Mouse (Mus musculus): Measurements from ENCODE around the gene Cdca4.
"Not testable (repeated sequence)": the region's sequence is repeated elsewhere in the genome, so short reads cannot be mapped to it uniquely, and the experiment has no call there.

The Cdca4 gene

GRCm38 (mm10) chr12:112823221-112823620 is 6.0 kb downstream of the Cdca4 start:
- DNase-seq (ENCODE audit: extremely low read depth, low read depth): no peak

DNA sequence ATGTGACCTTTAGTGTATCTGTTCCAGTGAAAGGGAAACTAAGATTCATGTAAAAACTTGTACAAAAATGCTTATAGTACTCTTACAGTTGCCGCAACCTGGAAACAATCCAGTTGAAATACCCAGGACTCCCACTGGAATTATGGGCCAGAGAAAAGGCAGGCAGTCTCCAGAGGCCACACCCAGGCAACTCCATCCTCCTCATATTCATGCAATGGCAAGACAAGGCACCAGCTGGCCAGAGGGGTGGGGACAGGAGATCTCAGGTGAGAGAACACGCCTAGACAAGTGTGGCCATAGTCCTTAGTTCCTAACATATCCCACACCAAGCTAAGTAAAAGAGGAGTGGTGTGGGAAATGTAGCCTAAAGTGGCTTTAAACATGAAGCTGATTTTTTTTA is 6.5 kb downstream of the Cdca4 start:
- no peak for DNase-seq (ENCODE audit: extremely low read depth, low read depth)

DNA sequence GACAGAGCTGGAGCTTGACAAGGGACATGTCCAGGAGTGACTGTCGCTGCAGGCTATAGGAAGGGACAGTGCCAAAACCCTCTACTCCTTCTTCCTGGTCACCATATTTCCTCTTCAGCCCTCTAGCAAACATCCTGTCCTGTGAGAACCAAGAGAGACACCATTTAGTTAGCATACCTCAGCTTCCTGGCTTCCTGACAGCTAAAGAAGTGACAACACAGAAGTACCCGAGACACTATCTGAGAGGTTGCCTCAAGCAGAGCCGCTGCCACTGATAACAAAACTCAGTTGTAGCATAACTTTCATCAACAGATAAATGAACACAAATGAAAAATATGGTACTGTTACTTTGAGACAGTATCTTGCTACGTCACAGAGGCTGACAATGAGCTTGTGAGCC is 7.2 kb downstream of the Cdca4 start:
- DNase-seq (ENCODE audit: extremely low read depth, low read depth): no peak

GRCm38 (mm10) chr12:112821216-112821615 is 8.0 kb downstream of the Cdca4 start:
- no peak for DNase-seq (ENCODE audit: extremely low read depth, low read depth)

DNA sequence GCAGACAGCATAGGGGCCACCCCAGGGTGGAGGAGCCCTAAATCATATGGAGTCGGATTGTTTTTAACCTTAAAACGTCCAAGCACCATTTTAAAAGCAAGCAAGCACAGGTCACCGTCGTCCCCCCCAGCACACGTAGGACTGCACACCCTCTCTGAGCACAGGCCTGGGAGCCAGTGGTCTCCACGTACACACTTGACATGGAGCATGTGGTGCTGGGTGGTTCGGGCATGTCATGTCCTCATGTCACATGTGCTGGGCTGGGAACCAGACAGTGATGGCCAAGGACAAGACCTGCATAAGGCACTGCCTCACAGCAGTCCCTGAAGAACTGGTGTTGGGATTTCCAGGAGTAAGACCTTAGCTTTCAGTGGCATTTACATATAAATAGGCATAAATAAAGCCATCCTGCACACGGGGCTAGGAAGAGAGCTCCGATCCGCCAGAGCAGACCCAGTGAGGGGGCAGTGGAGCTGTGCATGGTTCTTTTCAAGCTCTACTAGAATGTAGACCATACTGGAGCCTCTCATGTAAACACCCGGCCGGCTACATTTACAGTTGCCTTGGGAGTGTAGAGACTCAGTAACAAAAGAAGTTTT is 8.7 kb downstream of the Cdca4 start:
- no peak for DNase-seq (ENCODE audit: extremely low read depth, low read depth)

DNA sequence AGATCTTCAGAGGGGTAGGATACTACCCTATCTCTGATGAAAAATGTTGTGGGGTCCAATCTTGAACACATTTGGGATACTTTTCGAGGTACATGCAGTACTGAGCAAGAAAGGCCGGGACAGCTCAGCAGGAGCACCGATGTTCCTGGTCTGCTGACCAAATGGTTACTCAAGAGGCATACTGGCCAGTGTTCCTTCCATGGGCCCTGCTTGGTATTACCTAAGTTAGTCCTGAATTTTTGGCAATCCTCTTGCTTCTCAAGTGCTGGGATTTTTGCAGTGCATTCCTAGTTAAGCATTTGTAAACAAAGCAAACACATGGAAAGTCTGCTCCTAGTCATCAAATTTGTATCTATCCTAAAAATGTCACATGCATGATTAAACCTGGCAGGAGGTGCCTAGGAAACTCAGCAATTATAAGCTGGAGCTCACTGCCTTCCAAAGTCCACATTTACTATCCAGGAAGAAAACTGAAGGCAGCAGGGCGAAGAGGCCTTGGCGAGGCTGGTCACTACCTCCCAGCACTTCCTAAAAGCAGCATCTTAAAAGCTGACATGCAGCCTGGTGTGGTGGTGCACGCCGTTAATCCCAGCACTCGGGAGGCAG is 10.1 kb downstream of the Cdca4 start:
- no peak for DNase-seq (ENCODE audit: extremely low read depth, low read depth)

GRCm38 (mm10) chr12:112816866-112817265 is 12.4 kb downstream of the Cdca4 start:
- DNase-seq (ENCODE audit: extremely low read depth, low read depth): not testable (repeated sequence)

DNA sequence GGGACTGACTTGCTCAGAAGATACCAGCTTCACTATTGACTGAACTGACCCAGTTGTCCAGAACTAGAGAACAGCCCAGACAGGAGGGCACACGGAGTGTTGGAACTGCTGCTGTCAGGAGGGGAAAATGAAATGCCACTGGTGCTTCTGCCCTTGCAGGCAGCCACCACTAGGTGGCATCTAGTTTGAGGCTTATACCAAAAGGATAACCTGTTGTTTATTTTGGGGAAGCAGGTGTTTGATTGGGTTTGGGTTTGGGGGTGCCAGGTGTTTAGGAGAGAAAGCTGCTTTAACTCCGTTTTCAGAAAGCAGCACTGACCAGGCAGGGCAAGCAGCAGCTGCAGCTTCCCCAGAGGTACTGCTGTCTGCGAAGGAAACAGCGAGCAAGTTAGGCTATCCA is 12.9 kb downstream of the Cdca4 start:
- DNase-seq (ENCODE audit: extremely low read depth, low read depth): no peak

DNA sequence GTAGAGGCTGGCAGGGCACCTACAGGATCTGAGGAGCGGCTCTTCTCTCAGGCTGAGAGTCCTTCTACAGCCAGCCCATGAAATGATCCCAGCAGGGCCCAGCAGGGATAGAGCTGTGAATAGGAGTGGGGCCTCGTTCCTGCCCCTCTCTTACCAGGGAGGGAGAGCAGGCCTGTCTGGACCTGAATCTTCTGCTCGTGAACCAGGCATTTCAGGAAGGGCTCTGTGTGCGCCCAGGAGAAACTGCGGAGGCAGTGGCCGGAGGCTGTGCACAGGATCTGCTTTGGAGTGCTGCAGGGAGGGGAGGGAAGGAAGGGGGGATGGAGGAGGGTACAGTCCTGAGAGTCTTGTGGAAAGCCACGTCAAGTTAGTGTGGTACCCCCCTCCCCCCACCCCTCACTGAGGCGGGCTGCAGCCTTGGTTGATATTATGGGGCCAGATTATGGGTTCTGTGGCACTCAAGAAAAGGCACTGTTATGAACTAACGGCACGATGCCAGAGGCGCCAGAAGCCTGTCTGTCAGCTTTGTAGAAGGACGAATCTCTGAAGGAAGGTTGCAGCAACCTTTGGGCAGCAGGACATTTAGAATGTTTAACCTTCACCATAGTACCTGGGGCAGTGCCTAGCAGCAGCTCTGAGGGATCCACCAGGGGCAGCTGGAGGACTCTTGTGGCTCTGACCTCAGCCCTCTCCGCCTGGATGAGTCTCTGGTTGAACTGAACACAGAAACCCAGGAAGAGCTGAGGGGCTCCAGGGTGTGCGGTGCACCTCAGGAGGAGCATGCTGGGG is 14.3 kb downstream of the Cdca4 start:
- no peak for DNase-seq (ENCODE audit: extremely low read depth, low read depth)

DNA sequence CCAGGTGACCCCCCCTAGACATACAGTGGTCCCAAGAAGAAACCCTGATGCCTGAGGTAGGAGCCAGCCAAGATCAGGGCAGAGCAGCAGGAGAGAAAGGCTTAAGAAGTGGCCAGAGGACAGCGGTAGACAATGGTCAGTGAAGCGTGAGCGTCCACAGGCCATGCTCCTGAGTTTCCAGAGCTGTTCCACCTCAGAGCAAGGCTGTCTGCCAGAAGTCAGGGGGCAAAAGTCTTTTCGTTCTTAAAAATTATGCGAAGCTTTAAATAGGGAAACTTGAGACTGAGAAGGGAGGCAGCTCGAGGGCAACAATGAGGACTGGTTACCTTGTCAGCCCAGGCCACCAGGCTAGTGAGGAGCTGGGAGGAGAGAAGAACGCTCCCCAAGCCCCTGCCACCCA is 15.9 kb downstream of the Cdca4 start:
- no peak for DNase-seq (ENCODE audit: extremely low read depth, low read depth)

DNA sequence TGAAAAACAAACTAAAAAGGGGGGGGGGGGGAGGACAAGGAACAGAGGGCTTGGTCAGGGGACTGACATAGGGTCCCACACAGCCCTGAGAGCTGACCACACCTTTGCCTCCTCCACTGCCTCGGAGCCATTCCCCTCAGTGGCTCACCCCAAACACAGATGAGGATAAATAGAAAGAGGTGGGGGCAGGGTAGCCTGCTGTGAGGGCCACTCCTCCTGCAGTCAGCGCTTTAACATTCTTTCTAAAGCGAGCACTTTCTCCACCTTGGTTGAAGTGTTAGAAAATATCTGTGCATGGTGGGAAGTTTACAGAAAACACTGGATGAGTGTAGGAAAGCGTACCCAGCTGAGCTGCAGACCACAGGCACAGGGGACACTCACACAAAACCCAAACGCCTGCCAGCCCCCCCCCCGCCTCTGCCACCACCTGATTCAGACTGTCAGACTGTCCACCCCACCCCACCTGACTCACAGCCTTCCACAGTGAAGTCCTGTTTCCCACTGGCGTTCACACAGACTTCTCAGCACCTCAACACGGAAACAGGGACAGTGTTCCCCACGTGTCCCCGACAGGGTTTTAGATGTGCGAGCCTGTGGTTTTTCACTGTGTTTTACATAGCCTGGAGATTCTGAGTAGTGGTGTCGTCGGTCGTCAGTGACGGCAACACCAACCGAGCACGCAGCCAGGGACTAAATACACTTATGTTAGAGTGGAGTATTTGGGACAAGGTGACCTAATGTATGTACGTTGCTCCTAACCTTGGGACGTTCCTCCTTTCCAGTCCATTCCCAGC is 18.9 kb downstream of the Cdca4 start:
- DNase-seq (ENCODE audit: extremely low read depth, low read depth): no peak

- DNase-seq (ENCODE audit: extremely low read depth, low read depth): no peak
Measured at GRCm38 (mm10) chr12:112809641-112810040, 19.6 kb downstream of the Cdca4 start.

DNA sequence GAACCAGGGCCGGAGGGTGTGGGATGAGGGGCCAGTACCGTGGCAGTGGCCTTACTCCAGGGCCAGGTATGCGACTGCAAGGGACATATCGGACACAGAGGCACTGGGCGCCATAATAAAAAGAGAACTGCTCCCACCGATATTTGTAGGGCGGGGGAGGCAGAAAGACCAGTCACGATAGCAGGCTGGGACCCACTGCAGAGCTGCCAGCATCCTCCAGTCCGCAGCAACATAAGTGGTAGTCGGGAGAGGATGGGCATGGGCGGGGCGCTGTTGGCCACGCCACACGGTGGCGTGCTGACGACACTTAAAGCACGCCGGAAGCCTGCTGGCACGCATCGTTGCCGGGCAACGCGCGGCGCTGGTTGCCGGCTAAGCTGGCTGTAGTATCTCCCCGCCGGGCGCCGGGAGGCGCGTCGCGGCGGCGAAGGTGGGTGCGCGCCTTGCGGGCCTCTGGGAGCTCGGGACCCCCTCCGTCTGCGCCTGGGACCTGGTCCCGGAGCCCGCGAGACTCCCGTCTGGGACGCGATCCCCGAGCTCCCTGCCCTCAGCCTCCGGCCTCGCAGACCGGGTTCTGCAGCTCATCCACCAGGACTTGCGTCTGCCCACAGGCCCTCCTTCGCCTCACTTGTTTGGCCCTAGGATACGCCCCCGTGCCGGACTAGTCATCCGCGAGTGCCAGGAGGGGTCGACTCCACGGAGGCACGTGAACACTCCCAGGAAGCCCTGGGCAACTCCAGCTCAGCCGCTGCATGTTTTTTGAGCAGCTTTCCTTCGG is 20.4 kb downstream of the Cdca4 start, which contains the start of gene Clba1:
Clba1 (plus strand) TSS at position 351 of the 778 bp plus-strand sequence.
- peak; percentile 99 for DNase-seq (ENCODE audit: extremely low read depth, low read depth)

GRCm38 (mm10) chr12:112808212-112808586 is 21.0 kb downstream of the Cdca4 start:
- no peak for DNase-seq (ENCODE audit: extremely low read depth, low read depth)

- no peak for DNase-seq (ENCODE audit: extremely low read depth, low read depth)
Measured at GRCm38 (mm10) chr12:112807796-112808195, 21.4 kb downstream of the Cdca4 start.

DNA sequence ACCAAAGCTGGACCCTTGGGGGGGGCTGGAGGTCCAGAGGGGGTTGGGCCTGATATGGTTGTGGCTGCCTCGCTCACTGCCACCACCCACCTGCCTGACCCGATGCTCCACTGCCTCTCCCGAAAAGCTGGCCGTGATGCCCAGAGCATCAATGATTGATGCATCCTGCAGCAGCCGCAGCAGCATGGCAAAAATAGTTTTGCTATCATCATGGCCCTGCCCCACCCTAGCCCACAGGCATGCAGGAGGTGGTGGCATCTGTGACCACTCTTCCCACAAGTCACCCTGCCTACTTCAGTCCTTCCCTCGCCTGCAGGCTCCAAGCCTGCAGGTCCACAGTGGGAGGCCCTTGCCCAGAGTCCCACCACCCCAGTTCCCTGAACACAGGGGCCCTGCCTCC is 23.2 kb downstream of the Cdca4 start:
- no peak for DNase-seq (ENCODE audit: extremely low read depth, low read depth)

- no peak for DNase-seq (ENCODE audit: extremely low read depth, low read depth)
Measured at GRCm38 (mm10) chr12:112804046-112804445, 25.2 kb downstream of the Cdca4 start.

- no peak for DNase-seq (ENCODE audit: extremely low read depth, low read depth)
Measured at GRCm38 (mm10) chr12:112802917-112803316, 26.3 kb downstream of the Cdca4 start.

GRCm38 (mm10) chr12:112801864-112802846 is 27.1 kb downstream of the Cdca4 start, which contains the start of gene Ahnak2:
Gene Ahnak2, minus strand, starts transcription at chr12:112802657.
- no peak for DNase-seq (ENCODE audit: extremely low read depth, low read depth)

- peak; percentile 67 for DNase-seq (ENCODE audit: extremely low read depth, low read depth)
Measured at GRCm38 (mm10) chr12:112800476-112800875, 28.7 kb downstream of the Cdca4 start.

Measured in MEL-GATA-1-ER (cell line).